Mouse (Mus musculus) gonadal fat pad, adult 2 months (tissue): ENCODE results near the gene Olfr518. TPM values are rescaled to one million over a fixed set of nuclear protein-coding genes. Genes with fewer than 3 reads are reported as not detected.
A peak's percentile ranks its signal among the peaks of the same experiment; 100 is the strongest.

Experiments used
- DNase-seq: peaks from one replicate; pipeline ENCODE4 v3.0.0-alpha.2; 2012; ENCODE audit warnings: low read depth
- polyA plus RNA-seq: library from polyadenylated mRNA; depleted of rRNA; stranded (reverse); fragments of >200 nt; gene quantifications from 2 replicates; pipeline ENCODE4 v1.2.3, GENCODE M21; 2012; rRNA removed

Olfr518 gene
- polyA plus RNA-seq: not detected in 2 replicates

DNA sequence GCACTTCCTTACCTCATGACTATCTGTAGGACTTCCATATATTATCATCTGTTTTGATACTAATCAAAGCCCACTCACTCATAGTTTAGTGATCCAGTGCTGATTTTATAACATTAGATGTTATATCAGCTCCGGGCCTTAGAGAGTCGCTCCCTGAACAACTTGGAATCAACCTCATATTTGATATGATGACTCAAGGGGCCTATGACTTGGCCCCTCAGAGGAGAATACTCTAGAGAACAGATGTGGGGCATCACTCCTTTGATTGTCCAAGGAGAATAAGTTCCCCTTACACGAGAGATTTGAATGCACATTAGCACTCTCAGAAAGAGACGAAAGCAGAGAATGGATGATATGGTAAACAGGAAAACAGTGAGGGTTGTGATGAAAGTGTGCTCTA is at the start of gene Olfr518:
Gene Olfr518, minus strand, starts transcription at position 101 of the 400 bp plus-strand sequence.
- no peak for DNase-seq

DNA sequence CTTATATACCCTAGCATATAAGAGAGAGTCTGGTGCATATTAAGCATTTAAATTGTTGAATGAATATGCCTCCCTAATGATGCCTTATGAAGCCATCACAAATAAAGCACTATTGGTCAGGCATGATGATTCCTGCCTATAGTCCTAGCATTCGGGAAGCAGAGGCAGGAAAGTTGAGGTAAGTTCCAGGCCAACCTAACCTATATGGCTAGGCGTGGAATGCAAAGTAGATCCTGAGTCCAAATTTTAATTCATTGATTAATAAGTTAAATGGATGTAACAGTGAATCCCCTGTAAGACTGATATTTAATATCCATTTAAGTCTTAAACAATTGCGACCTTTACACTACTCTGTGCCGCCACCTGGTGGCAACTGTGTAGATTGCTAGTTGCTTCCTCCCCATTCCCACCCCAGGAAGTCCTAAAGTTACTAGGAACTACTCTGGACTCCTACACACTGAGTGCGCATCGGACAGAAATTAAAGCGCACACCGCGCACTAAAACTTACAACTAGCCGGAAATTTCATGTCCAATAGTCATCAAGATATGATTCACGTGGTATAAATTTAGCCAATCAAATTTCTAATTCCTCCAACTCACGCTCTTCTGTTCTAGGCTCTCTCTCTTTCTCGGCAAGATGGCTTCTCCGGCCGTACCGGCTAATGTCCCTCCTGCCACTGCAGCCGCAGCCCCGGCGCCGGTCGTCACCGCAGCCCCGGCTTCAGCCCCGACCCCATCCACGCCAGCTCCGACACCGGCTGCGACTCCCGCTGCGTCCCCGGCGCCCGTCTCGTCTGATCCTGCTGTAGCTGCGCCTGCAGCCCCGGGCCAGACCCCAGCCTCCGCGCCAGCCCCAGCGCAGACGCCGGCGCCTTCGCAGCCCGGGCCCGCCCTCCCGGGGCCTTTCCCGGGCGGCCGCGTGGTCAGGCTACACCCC is 49.3 kb upstream of the Olfr518 start, which contains the start of gene Eif3f:
Gene Eif3f, plus strand, starts transcription at position 624 of the 938 bp plus-strand sequence.
- peak; percentile 96 for DNase-seq

DNA sequence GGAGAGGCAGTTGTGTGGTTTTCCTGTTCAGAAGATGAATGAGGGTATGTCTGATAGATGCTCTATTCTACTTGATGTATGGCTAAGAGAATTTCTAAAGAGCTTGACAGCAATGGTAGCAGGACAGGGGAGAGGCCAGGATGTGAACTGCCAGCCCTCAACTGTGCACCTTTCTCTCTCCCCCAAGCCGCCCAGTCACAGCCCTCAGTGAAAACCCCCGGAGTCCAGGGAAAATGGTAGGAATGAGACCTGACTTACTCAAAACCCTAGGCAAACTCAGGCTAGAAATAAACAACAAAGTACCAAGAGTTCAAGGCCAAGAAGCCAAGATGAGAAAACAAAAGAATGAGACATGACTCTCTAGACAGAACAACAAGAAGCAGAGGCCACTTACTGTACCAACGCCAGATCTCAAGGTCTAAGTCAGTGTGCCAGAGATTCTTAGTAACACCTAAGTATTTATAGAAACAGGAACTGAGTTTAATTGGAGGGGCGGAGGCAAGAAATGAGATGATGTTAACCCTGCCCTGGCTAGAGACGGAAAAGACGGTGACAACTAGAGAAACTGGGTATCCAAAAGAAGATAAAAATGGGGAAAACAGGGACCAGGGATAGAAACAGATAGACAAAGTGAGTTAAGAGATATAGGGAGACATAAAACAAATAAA is 45.1 kb upstream of the Olfr518 start, which contains the start of gene Nlrp10:
Gene Nlrp10, minus strand, starts transcription at position 453 of the 668 bp plus-strand sequence.
- DNase-seq: no peak

DNA sequence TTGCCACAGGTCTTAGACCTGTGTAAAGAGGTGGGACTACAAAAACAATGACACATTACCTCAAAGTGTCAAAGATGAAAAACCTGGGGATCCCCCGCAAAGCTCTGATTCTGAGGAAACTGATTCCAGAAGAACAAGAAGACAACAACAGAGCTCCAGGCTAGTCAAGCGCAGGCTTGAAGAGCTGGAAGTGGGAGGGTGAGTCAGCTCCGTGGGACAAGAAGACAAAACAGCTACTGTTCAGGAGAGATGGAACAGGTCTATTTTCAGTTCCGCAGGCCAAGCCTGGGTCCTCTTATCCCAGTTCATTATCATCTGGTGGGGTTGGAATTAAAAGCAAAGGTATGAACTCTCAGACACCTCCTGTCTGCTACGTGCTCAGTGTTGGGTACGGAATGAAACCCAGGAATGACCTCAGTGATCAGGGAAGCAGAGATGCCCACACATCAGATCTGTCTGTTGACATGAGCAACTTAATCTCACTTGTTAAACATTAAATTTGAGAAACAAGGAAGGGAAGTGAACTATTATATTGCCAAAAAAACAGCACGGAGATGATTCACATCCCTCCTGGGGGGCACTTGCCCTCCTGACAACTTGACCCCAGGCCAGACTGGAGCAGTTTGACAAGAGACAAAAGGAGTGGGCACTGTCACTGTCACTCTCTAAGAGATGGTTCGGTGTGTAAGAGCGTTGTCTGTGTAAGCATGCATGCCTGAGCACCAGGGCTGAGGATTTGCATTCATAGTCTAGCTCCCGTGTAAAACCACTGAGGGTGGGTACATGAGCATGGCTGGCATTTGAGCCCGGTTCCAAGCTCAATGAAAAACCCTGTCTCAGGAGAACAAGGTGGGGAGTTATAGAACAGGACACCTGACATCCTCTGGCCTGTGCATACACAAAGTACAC is 43.7 kb upstream of the Olfr518 start:
- DNase-seq: peak; percentile 45

DNA sequence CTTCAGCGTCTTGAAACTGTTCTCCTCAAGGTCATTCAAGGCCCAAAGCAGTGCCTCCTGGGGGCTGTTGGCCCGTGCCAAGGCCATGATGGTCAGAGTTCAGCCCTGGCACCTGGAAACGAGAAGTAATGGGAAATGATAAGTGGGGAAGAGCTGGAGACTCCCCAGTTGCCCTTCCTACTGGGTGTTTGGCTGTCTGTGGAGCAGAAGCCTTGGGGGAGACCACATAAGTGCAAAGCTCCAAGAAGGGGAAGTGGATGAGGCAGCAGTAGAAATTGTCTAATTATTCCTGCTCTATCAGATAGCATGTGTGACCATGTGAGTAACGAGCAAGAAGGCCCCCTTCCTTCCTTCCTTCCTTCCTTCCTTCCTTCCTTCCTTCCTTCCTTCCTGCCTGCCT is 42.2 kb upstream of the Olfr518 start:
- DNase-seq: no peak

DNA sequence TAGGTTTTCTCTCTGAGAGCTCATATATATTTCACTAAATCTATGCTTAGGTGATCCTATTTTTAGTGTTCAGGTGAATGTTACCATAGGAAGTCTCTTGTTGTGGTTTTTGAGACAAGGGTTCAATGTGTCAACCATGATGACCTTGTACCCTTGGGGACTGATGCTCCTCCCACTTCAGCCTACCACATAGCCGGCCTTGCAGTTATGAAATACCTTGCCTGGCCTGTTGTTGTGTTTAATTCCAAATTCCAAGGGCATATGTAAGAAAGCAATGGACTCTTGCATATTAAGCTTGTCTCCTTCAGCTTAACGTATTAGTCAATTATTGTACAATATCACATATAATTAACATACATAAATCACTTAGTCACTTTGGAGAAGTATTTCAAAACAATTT is 19.2 kb upstream of the Olfr518 start:
- no peak for DNase-seq

DNA sequence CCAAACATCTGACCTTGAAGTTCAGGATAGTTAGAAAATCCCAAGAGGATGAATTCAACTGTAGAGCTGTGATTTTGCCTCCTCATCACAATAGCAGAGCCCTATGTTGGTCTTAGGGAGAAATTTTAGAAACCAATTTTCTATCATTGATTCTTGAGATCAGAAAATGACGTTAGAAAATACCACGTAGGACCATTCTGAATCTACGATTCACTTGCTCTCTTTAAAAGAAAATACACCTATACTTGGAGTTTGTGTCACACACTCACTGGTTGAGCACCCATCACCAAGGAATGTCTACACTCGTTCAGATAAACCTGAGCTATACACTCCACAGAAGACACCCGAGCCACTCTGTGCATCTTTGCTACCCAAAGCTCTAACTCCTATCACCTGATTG is 9.5 kb upstream of the Olfr518 start, which contains the start of gene Olfr519:
Gene Olfr519, minus strand, starts transcription at position 101 of the 400 bp plus-strand sequence.
- no peak for DNase-seq

DNA sequence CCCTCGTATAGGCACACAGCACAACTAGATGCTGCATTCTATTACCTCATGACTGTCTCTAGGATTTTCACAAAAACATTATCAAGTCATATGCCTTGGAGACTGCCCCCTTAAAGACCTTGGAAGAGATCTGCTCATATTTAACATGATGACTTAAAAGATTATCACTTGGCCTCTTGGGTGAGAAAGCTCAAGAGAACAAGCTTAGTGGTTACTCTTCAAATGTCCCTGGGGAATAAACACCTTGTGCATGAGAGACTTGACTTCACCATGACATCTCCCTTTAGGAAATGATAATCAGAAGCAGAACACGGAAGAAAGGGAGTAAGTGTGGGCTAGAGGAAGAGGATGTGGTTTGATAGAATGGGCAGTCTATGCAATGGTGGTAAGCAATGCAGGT is 12.5 kb downstream of the Olfr518 start, which contains the start of gene Olfr517:
Gene Olfr517, minus strand, starts transcription at position 101 of the 400 bp plus-strand sequence.
- no peak for DNase-seq

DNA sequence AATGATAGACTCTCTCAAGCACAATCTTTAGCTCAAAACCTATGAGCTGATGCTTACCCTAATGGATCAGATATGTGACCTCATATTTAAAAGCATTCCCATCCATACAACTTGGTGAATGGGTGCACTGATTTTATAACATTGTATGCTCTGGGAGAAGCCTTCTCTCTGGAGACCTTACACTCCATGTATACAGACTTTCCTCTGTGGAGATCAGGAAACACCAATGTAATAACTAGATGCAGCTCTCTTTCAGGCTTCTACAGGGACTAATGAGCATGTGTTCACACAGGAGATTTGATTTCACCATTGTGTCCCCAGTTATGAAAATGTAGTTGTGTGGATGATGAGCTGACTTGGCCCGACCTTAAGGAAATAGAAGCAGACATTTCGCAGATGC is 34.4 kb downstream of the Olfr518 start, which contains the start of gene Olfr516:
Gene Olfr516, minus strand, starts transcription at position 101 of the 400 bp plus-strand sequence.
- DNase-seq: no peak

Other genes with a start within 250 kb of the Olfr518 start
- not detected in 2 replicates for gene Olfr509, start 233.1 kb downstream of the Olfr518 start, polyA plus RNA-seq
- gene Olfr510, start 218.6 kb downstream of the Olfr518 start, polyA plus RNA-seq: not detected in 2 replicates
- not detected in 2 replicates for gene Olfr512, start 171.7 kb downstream of the Olfr518 start, polyA plus RNA-seq
- gene Olfr513, start 134.0 kb downstream of the Olfr518 start, polyA plus RNA-seq: not detected in 2 replicates
- gene Olfr514, start 59.0 kb downstream of the Olfr518 start, polyA plus RNA-seq: not detected in 2 replicates
- gene Olfr516, start 34.5 kb downstream of the Olfr518 start, polyA plus RNA-seq: not detected in 2 replicates
- not detected in 2 replicates for gene Olfr517, start 12.6 kb downstream of the Olfr518 start, polyA plus RNA-seq
- gene Olfr519, start 9.4 kb upstream of the Olfr518 start, polyA plus RNA-seq: not detected in 2 replicates
- gene Nlrp10, start 45.2 kb upstream of the Olfr518 start, polyA plus RNA-seq: 0.31 and 0.34 TPM in 2 replicates
- 96.4 and 177 TPM in 2 replicates for gene Eif3f, start 49.4 kb upstream of the Olfr518 start, polyA plus RNA-seq
- gene Tub, start 65.3 kb upstream of the Olfr518 start, polyA plus RNA-seq: 0.20 and 0.49 TPM in 2 replicates
- 1.3 and 2.1 TPM in 2 replicates for gene Ric3, start 198.3 kb upstream of the Olfr518 start, polyA plus RNA-seq